Mouse (Mus musculus) adrenal gland, postnatal 36 days (tissue): ENCODE data around the gene Pold4. TPM values are rescaled to one million over a fixed set of nuclear protein-coding genes. Genes with fewer than 3 reads are reported as not detected.
A peak's percentile ranks its signal among the peaks of the same experiment; 100 is the strongest.

Experiments used
- DNase-seq, 2 experiments: peaks; one replicate each; pipeline ENCODE4 v3.0.0; 2021; ENCODE audit warnings: mixed read lengths in 1 of 2
- total RNA-seq, 2 experiments: library from RNA; stranded (reverse); gene quantifications; 2 replicates each; pipeline ENCODE4 v1.2.3; 2021

The Pold4 gene
- total RNA-seq, 2 experiments from 2014 or later: 50.2 to 54.4 TPM

GRCm38 (mm10) chr19:4203604-4204326 is 27.9 kb upstream of the Pold4 start:
- DNase-seq: no peak

DNA sequence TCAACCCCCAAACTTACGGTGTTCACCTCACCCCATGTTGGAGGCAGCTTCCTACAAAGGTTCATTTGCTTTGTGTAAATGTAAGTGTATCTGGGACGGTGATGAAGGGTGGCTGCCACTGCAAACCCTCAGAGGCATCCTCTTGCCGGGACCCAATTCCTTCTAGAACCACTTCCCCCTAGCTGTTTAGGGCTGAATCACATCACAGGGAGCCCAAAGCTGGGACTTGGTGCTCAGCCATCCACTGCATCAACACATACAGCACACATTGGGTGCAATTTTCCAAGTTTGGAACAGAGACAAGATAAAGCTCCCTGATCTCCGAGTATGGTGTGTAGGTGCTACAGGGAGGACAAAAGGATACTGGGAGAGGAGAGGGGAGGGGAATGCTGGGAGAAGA is 26.8 kb upstream of the Pold4 start:
- DNase-seq: no peak

DNA sequence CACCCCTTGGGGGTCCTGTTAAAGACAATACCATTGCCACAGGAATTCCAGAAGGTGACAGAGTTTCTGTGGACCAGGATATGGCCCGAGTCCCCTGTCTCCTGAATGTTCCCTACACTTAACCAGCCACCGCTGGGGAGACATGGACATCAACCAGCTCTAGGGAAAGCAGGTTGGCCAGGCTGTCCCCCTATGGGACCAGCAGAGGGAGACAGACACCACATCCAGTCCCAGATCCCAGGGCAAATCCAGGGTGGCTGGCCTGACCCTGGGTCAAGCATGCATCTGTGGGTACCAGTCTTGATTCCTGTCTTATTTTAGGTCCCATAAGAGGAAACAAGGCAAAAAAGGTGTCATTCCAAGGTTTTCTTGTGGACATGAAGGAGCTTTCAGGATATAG is 24.7 kb upstream of the Pold4 start:
- DNase-seq: peak; percentile 82 to 84

DNA sequence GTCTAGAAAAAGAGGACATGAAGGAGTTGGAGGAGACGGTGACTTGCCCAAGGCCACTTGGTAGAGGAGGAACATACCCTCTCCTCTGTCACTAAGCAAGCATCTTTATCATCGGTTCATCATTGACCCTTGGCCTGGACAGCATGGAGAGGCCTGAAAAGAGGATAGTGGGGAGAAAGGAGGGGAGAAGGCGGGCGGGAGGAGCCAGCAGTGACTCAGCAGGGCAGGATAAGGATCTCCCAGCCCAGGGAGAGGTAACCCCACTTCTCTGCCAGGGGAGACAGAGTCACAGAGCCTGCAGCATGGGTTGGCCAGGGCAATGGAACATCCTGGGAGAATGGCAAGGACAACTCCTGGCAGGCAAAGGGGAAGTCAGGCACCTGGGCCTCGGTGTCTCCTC is 23.1 kb upstream of the Pold4 start:
- peak in 1 of 2 experiments; percentile 53 for DNase-seq

GRCm38 (mm10) chr19:4211891-4212588 is 19.7 kb upstream of the Pold4 start:
- no peak for DNase-seq

- peak; percentile 72 to 78 for DNase-seq
Observed at GRCm38 (mm10) chr19:4213524-4213974, 18.1 kb upstream of the Pold4 start.

DNA sequence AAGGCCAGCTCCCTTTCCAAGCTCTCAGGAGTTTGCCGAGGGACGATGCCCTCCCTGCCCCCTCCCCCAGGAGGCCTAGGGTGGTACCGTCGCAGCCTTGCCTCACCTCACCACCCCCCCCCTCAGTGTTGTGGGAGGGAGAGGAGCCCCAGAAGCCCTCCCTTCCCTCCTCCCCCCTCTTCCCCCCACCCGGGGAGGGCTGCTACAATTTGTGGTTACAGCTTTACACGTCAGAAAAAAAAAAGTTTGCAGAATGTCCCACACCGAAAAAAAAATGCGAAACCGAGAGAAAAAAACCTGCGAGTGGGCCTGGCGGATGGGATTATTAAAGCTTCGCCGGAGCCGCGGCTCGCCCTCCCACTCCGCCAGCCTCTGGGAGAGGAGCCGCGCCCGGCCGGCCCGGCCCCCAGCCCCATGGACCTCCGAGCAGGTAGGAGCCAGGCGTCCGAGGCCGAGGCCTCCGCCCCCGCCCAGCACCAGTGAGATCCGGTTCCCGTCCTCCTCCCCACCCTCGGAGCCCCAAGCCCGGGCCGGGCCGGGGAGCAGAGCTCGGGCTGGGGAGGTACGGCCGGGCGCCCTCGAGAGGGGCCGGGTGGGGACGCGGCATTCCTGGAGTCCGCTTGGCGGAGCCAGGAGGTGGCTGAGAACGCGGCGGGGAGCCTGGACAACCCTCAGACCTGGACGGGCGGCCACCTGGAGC is 17.5 kb upstream of the Pold4 start, which contains the start of the genes Clcf1 and AC109138.7:
Gene Clcf1 (plus strand): TSS at position 168 of the 700 bp plus-strand sequence.
Gene AC109138.7 (plus strand): TSS at position 287 of the 700 bp plus-strand sequence.
- peak; percentile 63 to 81 for DNase-seq

DNA sequence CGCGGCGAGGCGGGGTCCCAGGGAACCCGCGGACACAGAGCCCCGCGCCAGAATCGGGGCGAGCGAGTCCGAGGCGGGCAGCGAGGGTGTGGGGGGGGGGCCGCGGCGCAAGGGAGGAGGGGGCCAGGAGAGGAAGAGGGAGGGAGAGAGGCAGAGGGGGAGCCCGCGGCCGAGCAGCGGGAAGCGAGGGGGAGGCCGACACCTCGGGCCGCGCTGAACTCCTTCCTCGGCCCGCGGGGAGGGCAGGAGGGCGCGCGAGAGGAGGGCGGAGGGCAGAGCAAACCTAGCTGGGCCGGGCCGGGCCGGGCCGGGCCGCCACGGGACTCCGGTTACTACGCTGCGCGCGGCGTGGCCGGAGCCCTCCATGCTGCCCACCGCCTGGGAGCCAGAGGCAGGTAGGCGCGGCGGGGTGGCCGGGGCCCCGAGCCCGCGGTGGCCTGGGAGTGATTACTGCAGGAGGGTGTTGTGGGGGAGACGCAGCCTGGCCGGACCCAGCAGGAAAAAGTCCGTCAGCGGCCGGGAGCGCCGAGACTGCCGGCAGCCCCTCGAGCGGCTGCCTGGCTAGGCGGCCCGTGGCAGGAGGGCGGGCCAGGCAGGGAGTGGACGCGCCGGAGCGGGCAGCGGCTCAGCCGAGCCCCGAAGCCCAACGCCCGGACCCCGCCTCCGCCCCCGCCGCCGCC is 16.8 kb upstream of the Pold4 start:
- DNase-seq: peak; percentile 48 to 62

DNA sequence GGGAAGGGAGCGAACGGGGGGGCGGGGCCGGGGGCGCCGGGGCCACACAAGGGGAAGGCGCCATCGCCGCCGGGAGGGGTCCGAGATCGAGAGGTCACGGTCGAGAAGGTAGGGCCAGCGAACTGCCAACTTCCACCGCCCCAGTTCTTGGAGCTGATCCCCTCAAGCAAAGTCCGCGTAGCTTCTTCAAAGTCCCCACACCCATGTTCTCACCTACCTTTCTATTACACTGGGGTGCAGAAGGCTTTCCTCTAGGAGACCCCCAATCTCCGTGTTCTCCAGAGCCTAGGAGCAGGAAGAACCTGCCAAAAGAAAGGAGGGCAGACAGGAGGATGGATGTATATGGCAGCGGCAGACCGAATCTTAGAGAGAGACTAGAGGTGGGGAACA is 16.3 kb upstream of the Pold4 start:
- DNase-seq: no peak

GRCm38 (mm10) chr19:4216041-4216685 is 15.5 kb upstream of the Pold4 start:
- DNase-seq: peak; percentile 51 to 67

DNA sequence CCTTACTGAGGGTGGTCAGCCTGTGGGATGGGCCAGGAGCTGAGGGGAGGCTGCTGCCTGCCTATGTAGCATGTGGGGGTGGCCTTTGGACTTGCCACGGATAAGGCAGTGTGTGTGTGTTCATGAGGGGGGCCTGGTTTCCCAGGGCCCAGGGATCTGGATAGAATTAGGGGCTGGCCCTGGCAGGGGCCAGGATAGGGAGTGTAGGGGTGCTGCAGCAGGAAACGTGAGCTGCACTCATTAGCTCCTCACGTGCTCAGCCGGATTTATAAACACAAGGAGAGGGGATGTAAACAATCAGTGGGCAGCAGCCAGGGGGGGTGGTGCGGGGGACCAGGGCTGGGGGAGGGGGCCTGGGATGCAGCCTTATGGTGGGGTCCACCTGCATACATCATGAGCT is 14.6 kb upstream of the Pold4 start:
- DNase-seq: no peak

DNA sequence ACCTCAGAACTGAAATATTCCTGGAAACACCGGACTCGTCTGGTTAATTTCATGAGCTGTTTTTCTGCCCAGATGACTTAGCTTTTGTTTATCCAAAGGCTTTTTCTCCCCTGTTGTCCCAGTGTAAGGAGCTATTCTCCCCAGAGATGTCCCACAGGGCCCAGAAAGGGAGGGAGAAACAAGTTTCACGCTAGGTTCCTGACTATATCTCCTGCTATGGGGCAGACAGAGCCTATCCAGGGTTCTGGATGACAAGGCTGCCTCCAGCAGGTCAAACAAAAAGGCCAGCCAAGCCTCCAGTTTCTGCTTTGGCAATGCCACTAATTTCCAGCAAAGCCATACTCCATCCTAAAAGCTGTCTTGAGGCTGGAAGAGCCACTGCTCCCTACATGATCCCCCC is 13.8 kb upstream of the Pold4 start:
- DNase-seq: no peak

- DNase-seq: no peak
Observed at GRCm38 (mm10) chr19:4218293-4218692, 13.4 kb upstream of the Pold4 start.

DNA sequence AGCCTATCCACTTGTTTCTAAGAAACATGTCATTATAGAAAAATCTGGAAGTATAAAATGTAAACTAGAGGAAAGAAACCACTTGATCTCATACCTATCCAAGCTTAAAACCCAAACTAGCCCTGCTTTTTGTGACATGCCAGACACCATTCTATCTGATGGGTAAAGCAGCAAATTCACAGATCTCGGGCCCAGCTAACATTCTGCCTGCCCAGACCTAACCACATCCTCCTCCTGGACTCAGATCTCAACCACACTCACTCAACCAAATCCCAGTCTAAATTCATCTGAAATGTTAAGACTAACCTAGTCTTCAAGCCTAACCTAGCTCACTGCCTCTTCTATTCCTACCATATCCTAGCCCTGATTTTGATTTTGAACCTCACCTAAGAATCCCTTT is 12.9 kb upstream of the Pold4 start:
- DNase-seq: no peak

DNA sequence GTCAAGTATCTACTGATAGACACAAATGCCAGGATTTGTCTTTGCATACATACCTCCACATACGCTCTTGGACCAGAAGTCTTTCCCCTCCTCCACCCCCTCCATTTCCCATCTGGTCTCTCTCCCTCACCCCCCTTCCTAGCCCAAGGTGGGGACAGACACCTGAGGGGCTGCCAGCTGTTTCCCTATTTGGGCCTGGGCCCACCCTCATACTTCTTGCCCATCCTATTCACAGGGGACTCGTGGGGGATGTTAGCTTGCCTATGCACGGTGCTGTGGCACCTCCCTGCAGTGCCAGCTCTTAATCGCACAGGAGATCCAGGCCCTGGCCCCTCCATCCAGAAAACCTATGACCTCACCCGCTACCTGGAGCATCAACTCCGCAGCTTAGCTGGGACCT is 11.8 kb upstream of the Pold4 start:
- DNase-seq: no peak

GRCm38 (mm10) chr19:4220416-4220815 is 11.3 kb upstream of the Pold4 start:
- DNase-seq: no peak

DNA sequence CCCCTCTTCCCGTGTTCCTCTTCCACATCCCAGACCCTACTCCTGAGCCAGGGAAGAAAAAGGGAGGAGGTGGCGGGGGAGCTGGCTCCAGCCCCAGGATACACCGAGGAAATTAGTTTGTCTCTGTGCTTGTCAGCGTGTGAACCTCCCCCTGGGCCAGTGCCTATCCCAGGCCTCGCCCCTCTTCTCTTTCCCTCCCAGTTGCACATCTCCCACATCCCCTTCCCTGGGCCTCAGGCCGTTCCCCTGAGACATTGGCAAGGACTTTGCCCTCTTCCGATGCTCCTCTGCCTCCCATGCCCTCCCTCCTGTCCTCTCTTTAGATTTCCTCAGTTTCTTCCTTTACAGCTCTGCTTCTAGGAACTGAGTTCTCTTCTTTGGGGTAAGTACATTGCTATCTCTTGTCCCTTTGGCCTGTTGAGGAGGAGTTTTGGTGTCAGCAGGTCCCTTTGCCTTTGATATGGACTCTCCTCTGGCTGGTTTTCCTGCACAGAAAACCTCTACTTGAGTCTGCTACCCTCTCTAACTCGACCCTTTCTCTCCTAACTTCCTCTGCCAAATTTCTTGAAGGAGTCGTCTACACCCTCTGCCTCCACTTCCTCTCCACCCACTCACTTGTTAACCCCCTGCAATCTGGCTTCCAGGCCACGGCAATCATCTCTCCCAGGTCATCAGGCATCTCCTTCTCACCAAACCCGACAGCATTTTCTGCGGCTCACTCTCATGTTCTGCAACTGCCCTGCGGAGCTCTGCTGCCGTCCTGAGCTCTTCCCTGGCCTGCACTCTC is 10.5 kb upstream of the Pold4 start:
- DNase-seq: peak; percentile 24 to 32

- peak; percentile 54 to 67 for DNase-seq
Observed at GRCm38 (mm10) chr19:4222165-4222564, 9.5 kb upstream of the Pold4 start.

DNA sequence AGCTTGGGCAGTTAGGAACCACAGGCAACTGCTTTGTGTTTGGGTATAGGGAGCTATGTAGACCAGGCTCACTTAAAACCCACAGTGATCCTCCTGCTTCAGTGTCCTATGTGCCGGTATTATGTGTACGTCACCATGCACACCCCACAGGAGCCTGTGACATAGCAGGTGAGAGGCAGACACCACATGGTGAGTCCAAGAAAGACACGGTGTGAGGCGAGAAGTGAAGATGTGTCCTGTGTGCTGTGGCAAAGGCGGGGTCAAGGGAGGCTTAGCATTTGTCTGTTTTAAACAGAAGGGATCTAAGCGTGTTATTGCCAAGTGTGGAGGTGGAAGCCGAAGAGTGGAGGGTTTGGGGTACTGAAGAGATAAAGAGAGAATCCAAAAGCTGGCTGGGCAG is 4.9 kb upstream of the Pold4 start:
- DNase-seq: no peak

GRCm38 (mm10) chr19:4227446-4227845 is 4.3 kb upstream of the Pold4 start:
- no peak for DNase-seq
